Mouse (Mus musculus) brain, embryonic 18.5 days (tissue): ENCODE results near the gene Capn7.

ENCODE experiments used
- DNase-seq: peaks from one replicate; pipeline ENCODE4 v3.0.0-alpha.2; 2012; ENCODE audit warnings: low read depth, low spot score

The Capn7 gene

DNA sequence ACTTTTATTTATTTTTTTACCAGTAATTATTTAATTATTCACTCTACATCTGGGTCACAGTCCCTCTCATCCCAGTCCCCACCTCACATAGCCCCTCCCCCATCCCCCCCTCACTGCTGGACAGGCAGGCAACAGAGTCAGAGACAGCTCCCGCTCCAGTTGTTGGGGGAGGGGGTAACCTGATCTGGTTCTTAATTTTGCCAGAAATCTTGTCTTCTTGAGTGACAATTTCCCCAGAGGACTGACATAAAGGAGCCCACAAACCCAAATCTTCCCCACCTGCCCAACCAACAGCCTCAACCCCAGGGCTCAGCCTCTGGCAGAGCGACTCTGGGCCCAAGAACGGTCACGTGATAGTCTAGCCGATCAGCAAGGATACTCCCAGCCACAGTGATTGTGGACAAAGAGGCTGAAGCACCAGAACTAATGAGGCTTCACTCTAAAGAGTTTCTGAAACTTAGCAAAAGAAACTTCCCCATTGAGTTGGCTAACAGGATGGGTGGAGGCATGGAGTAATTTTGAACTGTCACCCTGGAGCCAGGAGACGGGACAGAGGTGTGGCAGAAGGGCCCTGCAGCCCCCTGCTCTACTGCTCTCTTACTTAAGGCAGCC is 77.1 kb downstream of the Capn7 start:
- no peak for DNase-seq

DNA sequence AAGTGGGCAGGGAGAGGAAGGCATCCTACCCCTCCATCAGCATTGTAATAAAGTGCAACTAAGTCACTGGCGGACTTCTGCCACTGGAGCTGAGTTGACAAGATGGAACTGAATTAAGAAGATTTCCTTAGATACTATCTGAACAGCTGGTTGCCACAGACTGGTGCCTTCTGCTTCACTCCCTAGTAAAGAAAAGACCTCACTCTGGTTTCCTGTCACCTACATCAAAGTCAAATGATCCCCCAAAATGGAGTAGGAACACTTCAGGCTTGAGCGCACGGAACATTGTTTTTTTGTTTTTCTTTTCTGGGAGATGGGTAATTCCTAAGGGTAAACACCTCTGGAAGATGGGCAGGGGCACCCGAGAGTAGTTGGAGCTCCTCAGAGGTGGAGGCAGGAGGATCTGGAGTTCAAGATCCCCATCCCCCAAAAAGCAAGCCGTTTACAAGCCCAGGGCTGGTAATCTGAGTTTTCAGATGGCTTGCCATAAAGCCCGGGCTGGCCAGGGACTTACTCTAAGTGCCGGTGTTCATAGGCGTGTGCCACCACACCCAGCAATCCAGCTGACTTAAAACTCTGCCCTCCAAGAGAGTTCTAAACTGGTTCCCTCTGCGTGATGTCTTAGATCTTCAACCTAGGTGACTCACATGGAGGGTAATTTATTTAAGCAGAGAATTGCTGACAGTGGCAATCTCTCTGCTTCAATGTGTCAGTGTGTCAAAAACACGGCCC is 78.0 kb downstream of the Capn7 start:
- DNase-seq: no peak

GRCm38 (mm10) chr14:31414967-31415376 is 78.5 kb downstream of the Capn7 start:
- DNase-seq: no peak

GRCm38 (mm10) chr14:31416411-31416810 is 80.0 kb downstream of the Capn7 start:
- DNase-seq: no peak

GRCm38 (mm10) chr14:31416835-31417549 is 80.6 kb downstream of the Capn7 start:
- DNase-seq: no peak

GRCm38 (mm10) chr14:31419279-31419678 is 82.8 kb downstream of the Capn7 start:
- DNase-seq: no peak

DNA sequence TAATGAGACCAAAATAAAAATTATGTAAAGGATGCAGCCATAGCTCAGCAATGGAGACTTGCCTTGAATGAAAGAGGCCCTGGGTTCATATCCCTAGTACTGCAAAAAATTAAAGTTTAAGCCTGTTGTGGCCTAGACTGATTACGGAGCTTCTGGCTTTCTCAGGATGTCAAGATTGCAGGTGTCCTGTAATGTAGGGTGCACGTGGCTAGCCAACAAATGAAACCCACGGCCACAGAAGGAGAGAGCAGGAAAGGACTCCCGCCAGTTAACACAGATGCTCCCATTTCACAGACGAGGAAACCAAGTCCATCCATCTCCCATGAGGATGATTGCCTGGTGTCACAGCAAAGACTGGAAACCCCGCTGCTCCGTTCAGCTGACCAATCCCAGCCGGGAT is 83.7 kb downstream of the Capn7 start:
- DNase-seq: no peak

DNA sequence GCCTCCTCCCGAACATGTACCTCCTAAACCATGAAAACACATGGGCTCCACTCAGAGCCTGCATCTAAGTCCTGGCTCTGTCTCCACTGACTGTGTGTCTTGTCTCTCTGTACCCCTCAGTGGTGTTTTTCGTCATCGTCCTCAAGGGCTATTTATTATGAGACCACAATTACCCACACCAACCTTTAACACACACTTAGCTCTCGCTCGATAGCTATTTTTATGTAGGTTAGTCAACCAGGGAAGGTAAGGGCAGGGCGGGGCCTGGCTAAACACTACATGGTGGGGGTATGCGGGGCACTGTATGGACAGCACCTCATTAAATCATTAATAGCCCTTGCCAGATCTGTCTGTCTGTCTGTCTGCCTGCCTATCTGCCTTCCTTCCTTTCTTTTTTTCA is 84.1 kb downstream of the Capn7 start:
- DNase-seq: no peak

DNA sequence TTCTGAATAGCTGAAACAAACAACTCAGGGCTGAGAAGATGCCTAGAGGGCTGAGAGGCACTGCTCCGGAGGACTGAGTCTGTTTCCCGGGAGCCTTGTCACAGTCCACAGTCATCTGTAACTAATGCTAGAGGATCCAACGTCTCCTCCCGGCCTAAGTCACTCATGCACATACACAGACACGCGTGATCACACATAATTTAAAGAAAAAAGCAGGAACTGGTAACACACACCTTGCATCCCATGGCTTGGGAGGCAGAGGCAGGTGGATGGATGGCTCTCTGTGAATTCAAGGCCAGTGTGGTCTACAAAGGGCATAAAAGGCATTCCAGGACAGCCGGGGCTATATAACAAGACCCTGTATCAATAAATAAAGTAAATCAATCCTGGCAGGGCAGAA is 84.5 kb downstream of the Capn7 start:
- DNase-seq: no peak
